Mouse (Mus musculus) brain, embryonic 14.5 days (tissue): ENCODE measurements at regions not wholly inside any gene's neighbourhood (a gene's known extent, or its start where the extent isn't known, plus 50 kb on each side); places are given as distances from the start of the nearest gene placed in this dataset.

Experiments used
- CTCF ChIP-seq: fragments of 200-500 bp; IDR thresholded peaks from 2 replicates; pipeline ENCODE4 v1.5.1; 2012; ENCODE audit warnings: inconsistent platforms, mild to moderate bottlenecking, moderate library complexity, borderline replicate concordance; ENCODE audit not compliant: insufficient read depth, insufficient read length; ENCODE audit errors: extremely low read depth
- POLR2A ChIP-seq: fragments of 200-500 bp; IDR thresholded peaks from 2 replicates; pipeline ENCODE4 v1.6.1; 2012; ENCODE audit warnings: mild to moderate bottlenecking, inconsistent platforms, borderline replicate concordance; ENCODE audit not compliant: poor library complexity, insufficient read depth, insufficient read length, severe bottlenecking; ENCODE audit errors: extremely low read depth

GRCm38 (mm10) chr1:77220322-77220590 lies 294.6 kb downstream of the Epha4 start:
- no peak for TF ChIP-seq CTCF
- TF ChIP-seq POLR2A = no peak
